29 mouse cellular contexts compared by ENCODE assay signal in genomic region chr1:60117721-60118455, GRCm38 (mm10). TPM values are rescaled to one million over a fixed set of nuclear protein-coding genes. Genes with fewer than 3 reads are reported as not detected.
DNase-seq lines count a peak whose midpoint lies in the region; ATAC-seq and TF ChIP-seq lines count a peak whose summit lies in the region.
"Had no signal": no experiment of that assay in that cellular context is flagged by ENCODE, and none has a peak within 500 bp of the region (broad histone marks: within the 10 kb centered on the region; RNA-seq: fewer than 3 reads in every experiment).

No protein-coding gene starts in this region.

- DNase-seq in heart, adult 11 months, result peak; percentile 63
- no peak for DNase-seq in heart, adult 18-20 months
- no peak for DNase-seq in testis, postnatal 14 days (ENCODE audit: low spot score)
- DNase-seq in adrenal gland, postnatal 36 days, result peak; percentile 27 to 40
- DNase-seq in cerebellum, adult 11 months, result no peak
- DNase-seq: B cell, adult 2 months; cerebellum, adult 2 months; cerebellum, postnatal 14 days; gastrocnemius, adult 2 months; gastrocnemius, postnatal 36 days; heart, postnatal 14 days; kidney, adult 2 months; layer of hippocampus, postnatal 36 days; left cerebral cortex, postnatal 4 days; liver, postnatal 0 days; lung, postnatal 4 days; right cerebral cortex, postnatal 14 days; thymus, postnatal 25 days had no signal

- no peak for ATAC-seq in forebrain, embryonic 16.5 days
- ATAC-seq: forebrain, embryonic 15.5 days; hindbrain, embryonic 16.5 days; liver, embryonic 12.5 days; liver, postnatal 0 days; midbrain, embryonic 13.5 days had no signal

- WGBS in forebrain, embryonic 16.5 days, result 91% methylated on average over 7 of the region's 7 CpGs

- H3K27me3 ChIP-seq in testis, adult 2 months (ENCODE audit: control insufficient read depth, insufficient read depth, low read length), result no peaks in the 10 kb centered on the region
- no peaks in the 10 kb centered on the region for H3K27me3 ChIP-seq in forebrain, embryonic 16.5 days (replicated peaks; ENCODE audit: control insufficient read depth, insufficient read depth, low read length)
- H3K27me3 ChIP-seq: embryonic facial prominence, embryonic 13.5 days; forebrain, embryonic 15.5 days; liver, embryonic 12.5 days; megakaryocyte, embryonic 14.5 days; midbrain, embryonic 13.5 days; neural tube, embryonic 13.5 days had no signal

- no peak for TF ChIP-seq CTCF in testis, adult 2 months (IDR thresholded peaks at IDR 0.05; ENCODE audit: control insufficient read depth, insufficient read depth, insufficient replicate concordance, low read depth, low read length)

- no peak overlapping the region for H3K4me2 ChIP-seq in forebrain, embryonic 16.5 days (ENCODE audit: low read length)
- H3K4me2 ChIP-seq: embryonic facial prominence, embryonic 13.5 days; forebrain, embryonic 15.5 days; liver, embryonic 12.5 days; midbrain, embryonic 13.5 days; neural tube, embryonic 13.5 days had no signal

- peak overlapping the region; percentile 49 for H3K27ac ChIP-seq in testis, adult 2 months (ENCODE audit: control insufficient read depth, insufficient read depth, low read depth, low read length)
- H3K27ac ChIP-seq in forebrain, embryonic 16.5 days (ENCODE audit: low read length), result no peak overlapping the region
- H3K27ac ChIP-seq: embryonic facial prominence, embryonic 13.5 days; forebrain, embryonic 10.5 days; forebrain, embryonic 15.5 days; gastrocnemius, adult 2 months; hindbrain, embryonic 10.5 days; liver, embryonic 12.5 days; midbrain, embryonic 13.5 days; neural tube, embryonic 13.5 days had no signal

- no peak overlapping the region for H3K4me3 ChIP-seq in testis, adult 2 months (ENCODE audit: control insufficient read depth, low read depth, low read length)
- no peak overlapping the region for H3K4me3 ChIP-seq in forebrain, embryonic 16.5 days (replicated peaks; ENCODE audit: low read length)
- H3K4me3 ChIP-seq: embryonic facial prominence, embryonic 13.5 days; forebrain, embryonic 10.5 days; forebrain, embryonic 15.5 days; gastrocnemius, adult 2 months; hindbrain, embryonic 10.5 days; liver, embryonic 12.5 days; megakaryocyte, embryonic 14.5 days; midbrain, embryonic 13.5 days; neural tube, embryonic 13.5 days had no signal

- TF ChIP-seq POLR2A in testis, adult 2 months (IDR thresholded peaks at IDR 0.05; ENCODE audit: control insufficient read depth, low read depth, low read length), result no peak

- H3K4me1 ChIP-seq in testis, adult 2 months (ENCODE audit: control insufficient read depth, insufficient read depth, low read length), result no peaks in the 10 kb centered on the region
- H3K4me1 ChIP-seq in forebrain, embryonic 16.5 days (replicated peaks; ENCODE audit: control insufficient read depth, insufficient read depth, low read length), result no peaks in the 10 kb centered on the region
- H3K4me1 ChIP-seq: embryonic facial prominence, embryonic 13.5 days; forebrain, embryonic 10.5 days; forebrain, embryonic 15.5 days; hindbrain, embryonic 10.5 days; megakaryocyte, embryonic 14.5 days; midbrain, embryonic 13.5 days; neural tube, embryonic 13.5 days had no signal

- no peak overlapping the region for H3K9ac ChIP-seq in forebrain, embryonic 16.5 days (replicated peaks; ENCODE audit: low read depth, low read length)
- H3K9ac ChIP-seq: embryonic facial prominence, embryonic 13.5 days; forebrain, embryonic 15.5 days; liver, embryonic 12.5 days; liver, postnatal 0 days; midbrain, embryonic 13.5 days; neural tube, embryonic 13.5 days had no signal

- H3K36me3 ChIP-seq in testis, adult 2 months (ENCODE audit: control insufficient read depth, insufficient read depth, low read length), result no peaks in the 10 kb centered on the region
- no peaks in the 10 kb centered on the region; the same call in 1 of the 2 replicates for H3K36me3 ChIP-seq in forebrain, embryonic 16.5 days (ENCODE audit: control insufficient read depth, insufficient read depth)

- H3K9me3 ChIP-seq in forebrain, embryonic 16.5 days (ENCODE audit: control insufficient read depth, low read length), result no peaks in the 10 kb centered on the region
- H3K9me3 ChIP-seq: forebrain, embryonic 10.5 days; hindbrain, embryonic 10.5 days; liver, embryonic 12.5 days; megakaryocyte, embryonic 14.5 days; neural tube, embryonic 13.5 days had no signal

RNA-seq across cellular contexts. Expression of gene Wdr12, which starts 19.4 kb away (rescaled TPM):
- total RNA-seq in heart, adult 18-20 months (2021), result 10 to 100 TPM; 11.0 to 12.6 TPM
- 67.7 and 69.3 TPM in 2 replicates for polyA plus RNA-seq in testis, adult 2 months (2012; rRNA removed)
- total RNA-seq in adrenal gland, postnatal 36 days (2021), result 10 to 100 TPM; 15.4 to 20.3 TPM
- 58.4 and 58.9 TPM in 2 replicates for polyA plus RNA-seq in forebrain, embryonic 16.5 days (2015; fragmentation: Nextera tagmentation; extraction: Ambion mirVana)

RNA-seq across cellular contexts. Expression of gene Carf, which starts 19.8 kb away (rescaled TPM):
- total RNA-seq in heart, adult 18-20 months (2021), result 1 to 10 TPM; 5.5 to 6.6 TPM
- 15.3 and 18.3 TPM in 2 replicates for polyA plus RNA-seq in testis, adult 2 months (2012; rRNA removed)
- 10 to 100 TPM in 1 of 2 experiments, 1 to 10 TPM in 1; 9.6 to 14.8 TPM for total RNA-seq in adrenal gland, postnatal 36 days (2021)
- polyA plus RNA-seq in forebrain, embryonic 16.5 days (2015; fragmentation: Nextera tagmentation; extraction: Ambion mirVana), result 6.9 and 9.3 TPM in 2 replicates

Comparison
In these comparisons a context has a peak if more than half of its experiments do, and no peak if none do; other contexts are left out.
1. DNase-seq: peak in heart, adult 11 months (single experiment) and adrenal gland, postnatal 36 days (2 of 2); none in heart, adult 18-20 months (0 of 2), testis, postnatal 14 days (single experiment) and cerebellum, adult 11 months (single experiment).